Mouse (Mus musculus) thymus, postnatal 4 days (tissue): ENCODE data around the gene Ren1.

ENCODE experiments used
- DNase-seq: peaks from one replicate; pipeline ENCODE4 v3.0.0; 2021

Ren1 gene

GRCm38 (mm10) chr1:133346531-133346930, 3.8 kb upstream of the Ren1 start:
- no peak for DNase-seq

GRCm38 (mm10) chr1:133347226-133347625, 3.1 kb upstream of the Ren1 start:
- no peak for DNase-seq

DNA sequence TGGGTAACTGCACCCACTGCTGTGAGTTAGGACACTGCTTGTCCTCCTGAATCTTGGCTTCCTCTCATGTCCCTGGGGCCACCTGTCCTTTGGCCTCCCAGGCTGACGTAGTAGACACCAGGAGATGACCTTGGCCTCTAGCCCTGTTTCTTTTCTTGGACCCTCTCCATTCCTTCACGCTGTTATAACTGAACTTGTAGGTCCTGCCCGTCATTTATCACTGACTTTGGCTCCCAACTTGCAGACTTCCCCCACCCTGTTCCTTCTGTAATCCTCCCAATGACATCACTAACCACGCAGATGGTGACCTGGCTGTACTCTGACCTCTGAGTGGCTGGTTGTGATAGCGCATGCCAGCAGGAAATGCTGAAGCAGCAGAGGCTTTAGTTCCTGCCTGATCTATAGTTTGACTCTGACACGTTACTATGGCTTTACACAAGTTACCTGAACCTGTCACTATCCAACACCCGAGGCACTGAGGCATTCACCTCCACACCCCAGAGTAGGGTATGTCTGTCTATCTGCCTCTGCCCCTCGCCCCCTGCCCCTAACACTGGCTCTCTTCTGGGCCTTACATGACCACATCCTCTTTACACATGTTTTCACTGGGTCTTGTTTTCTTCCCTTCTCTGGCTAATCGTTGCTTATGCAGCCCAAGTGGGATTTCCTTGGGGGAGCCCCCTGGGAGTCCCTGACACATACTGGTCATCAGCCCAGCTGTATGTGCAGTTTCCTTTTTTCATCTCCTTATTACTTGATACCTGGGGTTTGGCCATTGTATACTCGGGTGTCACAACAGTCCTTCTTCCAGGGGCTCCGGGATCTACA, 2.4 kb upstream of the Ren1 start:
- DNase-seq: no peak

GRCm38 (mm10) chr1:133351762-133352161, 1.5 kb downstream of the Ren1 start:
- no peak for DNase-seq

DNA sequence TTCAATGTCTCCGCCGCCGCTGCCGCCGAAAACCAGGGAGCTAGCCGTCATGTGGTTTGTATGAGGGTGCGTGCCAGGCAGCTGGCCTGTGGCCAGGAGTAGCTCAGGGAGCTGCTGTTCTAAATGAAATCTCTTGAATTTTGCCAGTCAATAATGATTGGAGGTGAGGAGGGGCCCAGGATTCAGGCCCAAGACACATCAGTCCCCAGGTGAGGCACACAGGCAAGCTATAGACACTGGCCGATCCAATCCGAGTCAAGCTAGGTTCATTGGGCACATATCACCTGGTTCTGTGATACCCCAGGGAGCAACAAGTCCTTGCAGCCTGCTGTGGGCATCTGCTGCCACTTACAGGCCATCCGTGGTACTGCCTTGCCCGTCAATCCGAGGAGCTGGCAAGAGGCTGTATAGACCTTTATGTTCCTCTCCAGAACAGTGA, 3.1 kb downstream of the Ren1 start:
- peak; percentile 86 for DNase-seq

DNA sequence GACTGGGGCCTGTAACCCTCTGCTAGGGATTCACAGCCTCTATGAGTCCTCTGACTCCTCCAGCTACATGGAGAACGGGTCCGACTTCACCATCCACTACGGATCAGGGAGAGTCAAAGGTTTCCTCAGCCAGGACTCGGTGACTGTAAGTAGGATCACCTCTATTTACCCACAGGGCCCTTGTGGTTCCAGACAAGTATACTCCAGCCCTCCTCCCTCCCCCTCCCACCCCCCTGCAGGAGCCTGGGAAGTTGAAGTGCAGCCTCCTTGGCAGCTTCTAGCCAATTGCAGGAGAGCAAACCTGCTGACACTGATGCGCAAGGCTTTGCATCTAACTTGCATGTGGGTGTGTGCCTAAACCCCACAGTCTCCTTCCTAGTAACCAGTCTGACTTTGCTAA, 5.2 kb downstream of the Ren1 start:
- no peak for DNase-seq

DNA sequence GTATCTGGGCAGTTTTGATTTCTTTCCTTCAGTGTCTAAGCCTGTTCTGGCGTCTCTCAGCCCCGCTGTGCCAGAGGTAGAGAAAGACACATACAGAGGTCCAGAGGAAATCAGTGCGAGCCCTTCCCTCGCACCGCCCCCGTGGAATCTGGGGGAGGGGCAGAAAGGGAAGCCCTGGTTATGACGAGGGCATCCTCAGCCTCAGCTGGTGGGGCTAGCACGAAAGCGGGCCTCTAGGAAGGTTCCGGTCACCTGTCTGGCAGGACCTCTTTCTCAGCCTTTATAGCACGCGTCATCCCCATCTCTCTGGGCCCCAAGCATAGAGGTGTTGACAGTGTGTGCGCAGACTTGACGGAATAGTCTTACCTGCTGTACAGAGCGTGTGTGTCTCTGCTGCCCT, 5.6 kb downstream of the Ren1 start:
- DNase-seq: no peak

DNA sequence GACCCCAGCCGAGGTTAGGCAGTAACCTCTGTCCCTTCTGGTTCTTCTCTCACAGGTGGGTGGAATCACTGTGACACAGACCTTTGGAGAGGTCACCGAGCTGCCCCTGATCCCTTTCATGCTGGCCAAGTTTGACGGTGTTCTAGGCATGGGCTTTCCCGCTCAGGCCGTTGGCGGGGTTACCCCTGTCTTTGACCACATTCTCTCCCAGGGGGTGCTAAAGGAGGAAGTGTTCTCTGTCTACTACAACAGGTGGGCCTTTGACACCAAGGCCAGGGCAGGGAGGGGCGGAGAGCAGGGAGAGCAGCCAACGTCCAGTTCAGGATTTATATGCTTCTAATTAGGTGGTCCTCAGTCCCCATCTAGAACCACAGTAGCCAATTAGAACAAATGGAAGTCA, 6.0 kb downstream of the Ren1 start:
- no peak for DNase-seq

- no peak for DNase-seq
Observed at GRCm38 (mm10) chr1:133361006-133361405, 10.7 kb downstream of the Ren1 start.

DNA sequence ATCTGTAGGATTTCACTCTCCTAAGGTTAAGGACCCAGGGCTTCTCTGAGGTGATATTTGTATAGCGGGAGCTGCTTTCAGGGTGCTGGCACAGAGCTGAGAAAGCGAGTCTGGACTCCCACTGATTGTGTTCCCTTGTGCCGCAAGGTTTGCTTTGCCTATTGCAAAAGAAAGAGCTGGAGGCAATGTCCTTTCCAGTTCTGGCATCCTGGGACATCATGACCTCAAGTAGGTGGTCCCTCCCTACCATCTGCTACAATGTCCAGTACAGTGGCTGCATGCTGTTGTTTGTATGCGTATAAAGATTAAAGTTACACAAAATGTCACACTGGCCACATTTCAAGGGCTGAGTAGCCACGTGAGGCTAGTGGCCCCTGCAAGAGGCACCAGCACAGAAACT, 11.8 kb downstream of the Ren1 start:
- no peak for DNase-seq

GRCm38 (mm10) chr1:133363276-133364021, 13.1 kb downstream of the Ren1 start, which contains the start of gene Etnk2:
Gene Etnk2, plus strand, starts transcription at chr1:133363572.
- peak; percentile 70 for DNase-seq

GRCm38 (mm10) chr1:133364022-133364630, 13.8 kb downstream of the Ren1 start:
- DNase-seq: no peak

DNA sequence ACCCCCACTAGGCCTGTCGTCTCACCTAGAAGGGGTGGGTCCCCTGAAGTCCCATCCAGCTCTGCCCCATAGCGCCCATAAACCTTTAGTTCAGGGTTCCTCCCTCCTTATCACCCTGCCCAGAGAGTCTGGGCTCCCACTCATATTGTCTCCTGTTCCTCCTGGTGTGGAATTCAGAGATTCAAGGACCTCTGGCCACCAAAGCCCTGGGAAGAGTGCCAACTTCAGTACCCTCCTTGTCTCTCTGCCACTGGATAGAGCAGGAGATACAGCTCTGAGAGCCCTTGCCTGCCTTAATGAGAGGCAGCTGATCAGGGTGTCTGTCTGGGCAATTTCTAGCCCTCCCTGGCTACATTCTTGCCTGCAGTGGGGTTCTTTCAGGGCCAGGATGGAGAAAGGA, 14.6 kb downstream of the Ren1 start:
- no peak for DNase-seq

DNA sequence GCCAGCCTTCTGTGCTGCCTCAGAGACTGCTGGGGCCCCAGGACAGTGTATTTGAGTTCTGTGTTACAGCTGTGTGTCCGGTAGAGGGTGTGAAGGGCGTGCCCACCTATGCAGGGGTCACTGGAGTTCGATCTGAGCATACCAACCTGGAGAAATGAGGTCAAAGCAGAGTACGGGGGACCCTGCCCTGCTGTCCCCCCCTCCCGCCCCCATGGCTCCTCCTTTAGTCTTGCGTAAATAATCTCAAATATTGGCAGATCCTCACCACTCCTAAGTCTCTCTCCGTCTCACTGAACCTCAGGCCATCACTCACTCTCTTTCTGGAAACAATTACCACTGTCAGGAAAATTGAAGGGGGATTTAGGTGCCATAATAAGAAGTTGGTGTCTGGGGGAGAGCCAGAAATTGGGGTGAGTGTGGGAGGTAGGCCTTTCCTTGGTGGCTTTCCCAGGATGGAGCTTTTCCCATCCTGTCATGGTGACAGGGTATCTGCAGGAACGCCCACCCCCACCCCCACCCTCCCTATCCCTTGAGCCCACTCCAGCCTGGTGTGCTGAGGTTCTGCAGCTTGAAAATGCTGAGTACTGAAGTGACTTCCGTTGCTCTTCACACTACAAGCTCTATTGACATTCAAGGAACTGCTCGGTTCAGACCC, 16.8 kb downstream of the Ren1 start:
- DNase-seq: no peak

DNA sequence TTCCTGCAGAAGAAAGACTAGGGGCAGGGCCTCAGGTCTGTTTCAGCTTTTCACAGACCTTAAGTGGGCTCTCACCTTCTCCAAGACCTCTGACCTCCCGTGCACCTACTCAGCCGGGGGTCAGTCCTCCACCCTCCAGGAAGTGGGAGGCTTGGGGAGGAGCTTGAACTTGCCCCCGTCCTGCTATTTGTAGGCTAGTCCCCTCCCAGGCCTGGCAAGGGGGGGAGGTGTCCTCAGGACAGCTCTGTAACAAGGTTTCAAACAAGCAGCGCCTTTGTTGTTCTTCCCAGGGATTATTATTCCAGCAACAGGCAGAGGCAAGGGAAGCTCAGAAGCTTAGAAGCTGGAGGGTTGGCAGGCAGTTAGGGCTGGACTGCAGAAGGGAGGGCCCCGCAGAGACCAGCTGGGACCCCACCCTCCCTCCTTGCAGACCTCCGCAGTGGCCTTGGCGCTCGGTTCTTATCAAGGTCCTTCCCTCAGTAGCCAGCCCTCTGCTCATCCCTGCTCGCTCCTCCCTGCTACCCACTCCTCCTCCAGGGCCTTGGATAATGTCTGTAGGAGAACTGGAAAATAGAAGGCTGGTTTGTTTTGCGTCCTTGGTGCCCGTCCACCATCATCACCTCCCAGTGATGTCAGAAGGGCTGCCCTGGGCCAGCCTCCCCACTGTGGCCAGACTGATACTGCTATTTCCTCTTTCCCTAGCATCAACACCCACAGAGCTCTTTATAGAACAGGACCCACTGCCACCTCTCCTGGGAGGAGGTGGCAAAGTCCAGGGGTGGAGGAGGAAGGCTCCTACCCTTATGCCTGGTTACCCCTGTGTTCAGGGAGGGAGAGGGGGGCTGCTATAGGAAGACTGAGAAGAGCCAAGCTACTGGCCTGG, 17.5 kb downstream of the Ren1 start:
- DNase-seq: no peak

DNA sequence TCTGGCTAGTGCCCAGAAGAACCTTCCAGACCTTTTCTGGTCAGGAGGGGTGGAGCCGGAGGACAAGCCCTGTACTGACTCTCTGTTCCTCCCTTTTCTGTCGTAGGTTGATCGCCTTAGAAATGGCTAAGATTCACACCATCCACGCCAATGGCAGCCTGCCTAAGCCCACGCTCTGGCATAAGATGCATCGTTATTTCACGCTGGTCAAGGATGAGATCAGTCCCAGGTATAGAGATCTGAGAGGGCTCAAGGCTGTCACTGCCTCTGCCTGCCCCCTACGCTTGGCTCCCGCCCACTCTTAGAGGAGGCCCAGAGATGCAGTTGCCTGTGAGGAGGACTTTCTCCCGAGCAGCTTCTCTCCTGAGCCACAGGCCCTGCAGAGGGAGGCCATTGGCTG, 18.3 kb downstream of the Ren1 start:
- no peak for DNase-seq

GRCm38 (mm10) chr1:133370352-133370751, 20.0 kb downstream of the Ren1 start:
- DNase-seq: no peak

GRCm38 (mm10) chr1:133371431-133371830, 21.1 kb downstream of the Ren1 start:
- DNase-seq: no peak

DNA sequence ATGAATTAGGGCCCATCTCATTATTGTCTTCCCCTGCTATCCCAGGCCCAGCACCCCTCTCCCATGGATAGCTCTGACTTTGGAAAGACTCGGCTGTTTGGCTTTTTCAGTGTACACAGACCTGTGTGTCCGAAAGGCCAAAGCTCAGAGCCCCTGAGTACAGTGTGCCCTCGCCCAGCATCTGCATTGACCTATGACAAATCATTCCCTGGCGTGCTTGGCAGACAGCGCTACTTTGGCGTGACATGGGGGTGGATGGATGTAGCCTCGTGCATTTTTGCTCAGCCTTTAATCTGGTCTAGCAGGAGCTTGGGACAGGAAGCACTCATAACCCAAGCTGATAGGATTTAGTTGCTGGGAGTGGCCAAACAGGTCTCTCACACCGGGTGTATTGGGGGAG, 21.8 kb downstream of the Ren1 start:
- DNase-seq: no peak

DNA sequence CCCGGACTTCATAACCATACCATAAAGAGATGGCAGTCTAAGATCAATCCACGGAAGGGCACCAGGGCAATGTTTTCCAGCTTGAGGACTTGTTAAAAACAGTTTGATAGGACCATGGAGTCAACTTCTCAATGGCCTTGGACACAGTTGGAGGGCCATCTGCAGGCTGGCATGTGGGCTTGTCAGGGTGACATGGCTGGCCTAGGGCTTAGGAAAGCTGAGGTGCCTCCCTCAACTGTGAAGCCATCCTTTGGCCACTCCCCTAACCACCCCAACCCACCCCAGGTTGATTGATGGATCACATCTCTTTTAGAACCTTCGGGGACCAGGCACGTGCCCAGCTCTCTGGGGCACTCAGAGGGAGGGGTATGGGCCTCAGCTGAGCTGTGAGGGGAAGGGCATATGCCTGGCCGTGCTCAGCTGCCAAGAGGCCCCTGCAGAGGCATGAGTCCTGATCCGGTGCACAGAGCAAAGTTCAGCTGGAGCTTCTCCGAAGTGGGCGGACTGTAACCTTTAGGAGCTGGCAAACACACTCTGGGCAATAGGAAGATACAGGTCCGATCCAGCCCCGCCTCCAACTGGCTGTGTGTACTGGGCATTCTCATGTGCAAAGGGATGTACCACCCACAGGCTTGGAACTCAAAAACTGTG, 25.5 kb downstream of the Ren1 start:
- DNase-seq: no peak

DNA sequence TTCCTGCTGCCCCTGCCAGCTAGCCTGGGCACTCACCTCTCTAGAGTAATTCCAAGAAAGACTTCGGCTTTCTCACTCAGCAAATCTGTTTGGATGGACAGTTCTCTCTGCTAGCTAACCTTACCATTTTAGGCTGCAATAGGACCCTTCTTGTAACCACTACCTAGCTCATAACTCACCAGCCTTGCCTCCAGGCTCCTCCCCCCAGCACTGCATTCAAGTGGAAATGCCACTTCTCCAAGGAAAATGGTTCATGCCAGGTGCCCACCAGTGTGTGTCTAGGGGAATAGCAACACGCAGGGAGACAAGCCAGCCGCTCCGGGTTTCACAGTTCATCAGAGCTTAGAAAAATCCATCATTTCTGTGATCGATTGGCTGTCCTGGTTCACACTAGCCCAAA, 27.2 kb downstream of the Ren1 start:
- DNase-seq: no peak
